Mouse (Mus musculus): ENCODE results near the gene Dnajc24. TPM values are rescaled to one million over a fixed set of nuclear protein-coding genes. Genes with fewer than 3 reads are reported as not detected.

Dnajc24 gene
- 31.7 and 32.5 TPM in 2 replicates for polyA plus RNA-seq (2015; fragmentation: Nextera tagmentation; extraction: Ambion mirVana)

- Histone ChIP-seq H3K27ac (replicated peaks) (peak within 1 kb of the TSS; percentile 82), H3K9ac (replicated peaks) (peak within 1 kb of the TSS; percentile 76), H3K27me3 (replicated peaks) (no peaks in the 10 kb centered on the region; the same call in 1 of the 2 replicates), H3K4me3 (replicated peaks) (peak within 1 kb of the TSS; percentile 64), H3K4me1 (peaks cover 7% of the 10 kb centered on the region; the same call in 1 of the 2 replicates), H3K4me2 (peak within 1 kb of the TSS; percentile 71), H3K36me3 (0 out of 2 replicates have a peak, but pooled peaks cover 4% of the 10 kb centered on the region), H3K9me3 (replicated peaks) (no peaks in the 10 kb centered on the region)
- 2% methylated on average over 44 of the region's 44 CpGs for WGBS
- ATAC-seq (ENCODE audit: low FRiP score), result peak; percentile 98
Measured at GRCm38 (mm10) chr2:106002835-106003739, at the start of gene Dnajc24. TSS of gene Dnajc24 (minus strand) at chr2:106003549.

DNA sequence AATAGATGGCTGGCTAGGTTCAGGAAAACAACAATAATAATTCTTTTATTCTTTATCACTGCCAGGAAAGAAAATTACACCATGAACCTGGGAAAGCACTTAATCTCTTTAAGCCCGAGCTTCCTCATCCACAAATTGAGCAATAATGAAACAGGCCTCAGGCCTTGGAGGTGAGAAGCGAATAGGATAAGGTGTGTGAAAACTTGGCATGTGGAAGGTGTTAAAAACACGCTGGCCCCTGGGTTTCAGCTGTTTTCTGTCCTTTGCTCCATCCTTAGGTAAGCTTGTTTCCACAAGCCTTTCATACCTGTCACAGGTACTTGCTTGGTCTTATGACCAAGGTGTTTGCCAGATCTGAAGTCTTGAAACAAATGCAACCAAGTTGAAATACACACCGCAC, 43.3 kb upstream of the Dnajc24 start:
- Histone ChIP-seq H3K4me3 (replicated peaks) (no peak overlapping the region), H3K9ac (replicated peaks) (no peak overlapping the region), H3K27me3 (replicated peaks) (0 out of 2 replicates have a peak, but pooled peaks cover 7% of the 10 kb centered on the region), H3K27ac (replicated peaks) (no peak overlapping the region), H3K9me3 (replicated peaks) (no peaks in the 10 kb centered on the region), H3K4me2 (no peak overlapping the region), H3K4me1 (no peaks in the 10 kb centered on the region), H3K36me3 (no peaks in the 10 kb centered on the region)
- no peak for ATAC-seq (ENCODE audit: low FRiP score)
- WGBS, result 85% methylated on average over 4 of the region's 4 CpGs

- 41% methylated on average over 7 of the region's 7 CpGs for WGBS
- Histone ChIP-seq H3K9ac (replicated peaks) (no peak overlapping the region), H3K27me3 (replicated peaks) (0 out of 2 replicates have a peak, but pooled peaks cover 11% of the 10 kb centered on the region), H3K4me3 (replicated peaks) (no peak overlapping the region), H3K36me3 (no peaks in the 10 kb centered on the region), H3K27ac (replicated peaks) (no peak overlapping the region), H3K4me1 (no peaks in the 10 kb centered on the region), H3K4me2 (no peak overlapping the region), H3K9me3 (replicated peaks) (no peaks in the 10 kb centered on the region)
- ATAC-seq (ENCODE audit: low FRiP score), result no peak
Measured at GRCm38 (mm10) chr2:106042495-106042894, 39.1 kb upstream of the Dnajc24 start.

DNA sequence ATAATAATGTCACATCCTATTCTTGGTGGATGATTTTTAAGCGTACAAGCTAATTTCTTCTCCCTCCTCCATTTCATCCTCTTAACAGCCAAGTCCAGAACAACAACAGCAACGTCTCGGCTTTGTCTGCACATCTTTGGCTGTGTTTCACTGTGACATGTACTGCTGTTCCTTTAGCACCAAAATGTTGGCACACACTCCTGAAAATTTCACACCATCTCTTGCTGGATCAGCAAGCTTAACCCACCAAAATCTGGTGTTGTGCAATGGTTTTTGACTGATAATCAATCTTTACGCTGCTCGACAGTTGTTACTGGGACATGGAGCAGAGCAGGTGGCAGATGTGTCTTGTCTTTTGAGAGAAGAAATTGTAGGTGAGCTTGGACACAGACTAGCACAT, 38.6 kb upstream of the Dnajc24 start:
- no peak overlapping the region for H3K9ac ChIP-seq (replicated peaks)
- no peak for ATAC-seq (ENCODE audit: low FRiP score)
- H3K27ac ChIP-seq (replicated peaks), result no peak overlapping the region
- no peak overlapping the region for H3K4me2 ChIP-seq
- H3K36me3 ChIP-seq, result no peaks in the 10 kb centered on the region
- 0 out of 2 replicates have a peak, but pooled peaks cover 11% of the 10 kb centered on the region for H3K27me3 ChIP-seq (replicated peaks)
- H3K9me3 ChIP-seq (replicated peaks), result no peaks in the 10 kb centered on the region
- no peak overlapping the region for H3K4me3 ChIP-seq (replicated peaks)
- H3K4me1 ChIP-seq, result no peaks in the 10 kb centered on the region
- 66% methylated on average over 5 of the region's 5 CpGs for WGBS

GRCm38 (mm10) chr2:106038286-106038685, 34.9 kb upstream of the Dnajc24 start:
- ATAC-seq (ENCODE audit: low FRiP score), result no peak
- H3K4me3 ChIP-seq (replicated peaks), result no peak overlapping the region
- H3K27ac ChIP-seq (replicated peaks), result no peak overlapping the region
- H3K4me2 ChIP-seq, result no peak overlapping the region
- no peaks in the 10 kb centered on the region for H3K4me1 ChIP-seq
- peaks cover 16% of the 10 kb centered on the region; the same call in 1 of the 2 replicates for H3K27me3 ChIP-seq (replicated peaks)
- H3K36me3 ChIP-seq, result no peaks in the 10 kb centered on the region
- no peak overlapping the region for H3K9ac ChIP-seq (replicated peaks)
- 8% methylated on average over 4 of the region's 4 CpGs for WGBS
- no peaks in the 10 kb centered on the region for H3K9me3 ChIP-seq (replicated peaks)

DNA sequence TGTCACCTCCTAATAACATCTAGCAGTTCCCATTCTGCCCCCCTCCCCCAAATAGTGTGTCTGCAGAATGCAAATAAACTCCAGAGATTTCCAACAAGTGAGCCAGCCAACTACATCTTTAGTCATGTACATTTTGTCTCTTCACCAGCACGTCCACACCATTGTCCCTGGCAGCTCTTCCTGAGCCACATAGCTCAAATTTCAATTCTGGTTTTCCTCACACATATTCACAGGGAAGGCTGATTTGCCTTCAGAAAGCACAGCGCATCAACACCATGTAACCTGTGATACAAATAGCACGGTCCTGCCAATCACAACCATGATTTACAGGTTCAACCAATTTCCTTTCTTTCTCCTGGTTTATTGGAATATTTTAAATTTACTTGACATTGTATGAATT, 21.5 kb upstream of the Dnajc24 start:
- Histone ChIP-seq H3K4me1 (no peaks in the 10 kb centered on the region), H3K4me3 (replicated peaks) (no peak overlapping the region), H3K27ac (replicated peaks) (no peak overlapping the region), H3K9ac (replicated peaks) (no peak overlapping the region), H3K36me3 (no peaks in the 10 kb centered on the region), H3K27me3 (replicated peaks) (no peaks in the 10 kb centered on the region), H3K9me3 (replicated peaks) (no peaks in the 10 kb centered on the region), H3K4me2 (no peak overlapping the region)
- WGBS, result 82% methylated on average over 3 of the region's 3 CpGs
- ATAC-seq (ENCODE audit: low FRiP score), result no peak

DNA sequence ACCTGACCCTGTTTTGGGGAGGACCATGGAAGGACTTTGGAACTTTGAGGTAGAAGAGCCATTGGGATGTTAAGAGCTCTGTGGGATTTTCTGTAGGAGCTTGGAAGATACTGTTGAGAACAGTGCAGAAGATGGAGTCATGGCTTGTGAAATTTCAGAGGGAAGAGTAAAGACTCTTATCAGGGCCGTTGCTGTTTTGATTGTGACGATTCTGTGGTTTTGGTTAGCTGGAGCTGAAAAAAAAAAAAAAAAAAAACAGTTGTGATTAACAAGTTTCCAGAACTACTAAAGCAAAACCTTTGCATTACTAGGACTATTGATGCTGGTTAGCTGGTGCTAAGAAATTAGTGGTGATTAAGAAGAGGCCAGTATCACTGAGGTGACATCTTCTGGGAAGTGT, 5.1 kb upstream of the Dnajc24 start:
- no peaks in the 10 kb centered on the region for H3K4me1 ChIP-seq
- no peak for ATAC-seq (ENCODE audit: low FRiP score)
- no peaks in the 10 kb centered on the region; the same call in 1 of the 2 replicates for H3K27me3 ChIP-seq (replicated peaks)
- H3K4me2 ChIP-seq, result no peak overlapping the region
- no peak overlapping the region for H3K9ac ChIP-seq (replicated peaks)
- H3K36me3 ChIP-seq, result no peaks in the 10 kb centered on the region
- WGBS, result 87% methylated on average over 2 of the region's 2 CpGs
- no peak overlapping the region for H3K27ac ChIP-seq (replicated peaks)
- H3K9me3 ChIP-seq (replicated peaks), result no peaks in the 10 kb centered on the region
- H3K4me3 ChIP-seq (replicated peaks), result no peak overlapping the region

DNA sequence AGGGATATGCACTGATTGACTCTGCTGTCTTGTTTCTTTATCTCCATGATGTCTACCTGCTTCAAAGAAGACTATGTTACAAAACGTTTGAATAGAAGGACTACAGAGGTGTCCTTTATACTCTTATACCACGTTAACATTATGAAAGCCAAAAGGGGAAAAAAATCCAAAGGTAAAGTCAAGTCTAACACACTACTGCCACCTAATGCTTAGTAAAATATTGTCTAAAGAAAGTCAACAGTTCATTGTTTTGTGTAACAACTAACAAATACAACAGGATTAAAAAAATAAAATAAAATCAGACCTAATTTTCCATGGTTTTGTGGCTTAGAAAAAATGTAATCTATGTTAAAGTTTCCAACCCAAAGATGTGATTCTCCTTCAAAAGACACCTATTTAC, 15.3 kb downstream of the Dnajc24 start:
- Histone ChIP-seq H3K27me3 (replicated peaks) (no peaks in the 10 kb centered on the region), H3K9ac (replicated peaks) (no peak overlapping the region), H3K4me1 (no peaks in the 10 kb centered on the region), H3K9me3 (replicated peaks) (no peaks in the 10 kb centered on the region), H3K36me3 (no peaks in the 10 kb centered on the region), H3K4me2 (no peak overlapping the region), H3K4me3 (replicated peaks) (no peak overlapping the region), H3K27ac (replicated peaks) (no peak overlapping the region)
- WGBS, result 36% methylated on average over 2 of the region's 2 CpGs
- ATAC-seq (ENCODE audit: low FRiP score), result no peak

DNA sequence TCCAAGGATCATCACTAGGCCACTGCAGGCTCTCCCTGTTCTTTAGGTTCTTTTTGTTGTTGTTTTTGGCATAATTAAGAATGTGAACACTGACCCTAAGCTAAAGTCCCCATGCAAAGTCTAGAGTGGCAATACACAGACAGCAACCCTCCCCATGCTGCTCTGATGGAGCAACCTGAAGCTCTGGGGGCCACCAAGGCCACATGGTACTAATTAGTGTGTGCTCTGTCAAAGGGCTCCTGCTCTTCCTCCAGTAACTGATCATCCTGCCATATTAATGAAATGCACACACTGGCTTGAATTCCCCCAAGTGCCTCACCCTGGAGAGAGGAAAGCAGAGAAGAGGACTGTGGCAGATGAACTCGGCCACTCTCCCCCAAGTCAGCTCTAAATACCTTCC, 16.2 kb downstream of the Dnajc24 start:
- no peaks in the 10 kb centered on the region for H3K4me1 ChIP-seq
- 63% methylated on average over 1 of the region's 1 CpGs for WGBS
- ATAC-seq (ENCODE audit: low FRiP score), result no peak
- no peak overlapping the region for H3K4me2 ChIP-seq
- no peaks in the 10 kb centered on the region for H3K27me3 ChIP-seq (replicated peaks)
- H3K36me3 ChIP-seq, result no peaks in the 10 kb centered on the region
- H3K27ac ChIP-seq (replicated peaks), result no peak overlapping the region
- no peak overlapping the region for H3K4me3 ChIP-seq (replicated peaks)
- H3K9me3 ChIP-seq (replicated peaks), result no peaks in the 10 kb centered on the region
- no peak overlapping the region for H3K9ac ChIP-seq (replicated peaks)

DNA sequence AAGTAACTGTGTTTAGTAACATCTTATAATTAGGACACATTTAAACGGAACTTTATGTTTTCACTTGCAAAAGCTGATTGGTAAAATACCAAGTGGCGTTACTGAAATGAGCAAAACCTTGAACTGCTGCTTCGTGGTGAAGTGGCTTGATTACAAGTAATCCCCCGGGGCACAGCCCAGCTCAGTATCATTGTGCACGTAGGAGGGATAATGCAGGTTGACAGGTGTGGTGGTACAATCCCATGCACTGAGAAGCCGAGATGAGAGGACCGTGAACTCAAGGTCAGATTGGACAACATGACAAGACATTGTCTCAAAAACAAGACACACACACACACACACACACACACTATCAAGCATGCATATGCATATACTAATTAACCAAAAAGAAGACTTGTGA, 18.1 kb downstream of the Dnajc24 start:
- no peak overlapping the region for H3K9ac ChIP-seq (replicated peaks)
- H3K4me2 ChIP-seq, result no peak overlapping the region
- H3K27ac ChIP-seq (replicated peaks), result no peak overlapping the region
- H3K4me1 ChIP-seq, result no peaks in the 10 kb centered on the region
- no peak overlapping the region for H3K4me3 ChIP-seq (replicated peaks)
- no peak for ATAC-seq (ENCODE audit: low FRiP score)
- H3K27me3 ChIP-seq (replicated peaks), result no peaks in the 10 kb centered on the region
- no peaks in the 10 kb centered on the region for H3K9me3 ChIP-seq (replicated peaks)
- WGBS, result 82% methylated on average over 7 of the region's 7 CpGs
- no peaks in the 10 kb centered on the region for H3K36me3 ChIP-seq

GRCm38 (mm10) chr2:105978065-105978464, 25.3 kb downstream of the Dnajc24 start:
- H3K27me3 ChIP-seq (replicated peaks), result no peaks in the 10 kb centered on the region
- WGBS, result 96% methylated on average over 2 of the region's 2 CpGs
- H3K4me1 ChIP-seq, result no peaks in the 10 kb centered on the region
- no peaks in the 10 kb centered on the region for H3K36me3 ChIP-seq
- no peak overlapping the region for H3K27ac ChIP-seq (replicated peaks)
- H3K4me2 ChIP-seq, result no peak overlapping the region
- H3K9ac ChIP-seq (replicated peaks), result no peak overlapping the region
- H3K4me3 ChIP-seq (replicated peaks), result no peak overlapping the region
- no peaks in the 10 kb centered on the region for H3K9me3 ChIP-seq (replicated peaks)
- no peak for ATAC-seq (ENCODE audit: low FRiP score)

GRCm38 (mm10) chr2:105973941-105974340, 29.4 kb downstream of the Dnajc24 start:
- Histone ChIP-seq H3K36me3 (peaks cover 9% of the 10 kb centered on the region), H3K4me2 (no peak overlapping the region), H3K27me3 (replicated peaks) (no peaks in the 10 kb centered on the region), H3K9ac (replicated peaks) (no peak overlapping the region), H3K27ac (replicated peaks) (no peak overlapping the region), H3K4me3 (replicated peaks) (no peak overlapping the region), H3K9me3 (replicated peaks) (no peaks in the 10 kb centered on the region), H3K4me1 (no peaks in the 10 kb centered on the region)
- 6% methylated on average over 2 of the region's 2 CpGs for WGBS
- no peak for ATAC-seq (ENCODE audit: low FRiP score)
